Mouse (Mus musculus) small intestine, adult 2 months (tissue): ENCODE results near the gene Wdr59.

Source experiments
- CTCF ChIP-seq: fragments of 200-500 bp; IDR thresholded peaks from 2 replicates; pipeline ENCODE4 v1.5.1; 2012; ENCODE audit warnings: low read depth, mild to moderate bottlenecking, control low read depth, inconsistent platforms, low read length, moderate library complexity, mixed read lengths; ENCODE audit not compliant: insufficient replicate concordance, insufficient read length; ENCODE audit errors: extremely low read depth
- POLR2A ChIP-seq: fragments of 200-500 bp; IDR thresholded peaks from 2 replicates; pipeline ENCODE4 v1.6.1; 2012; ENCODE audit warnings: low read depth, mild to moderate bottlenecking, control low read depth, inconsistent platforms, low read length, moderate library complexity

- TF ChIP-seq POLR2A (no peak), CTCF (no peak)
These were observed 41.8 kb upstream of the Wdr59 start for GRCm38 (mm10) chr8:111563687-111564086.
